Mouse (Mus musculus) 3134 (cell line): ENCODE data around the gene Gm11020.
A peak's percentile ranks its signal among the peaks of the same experiment; 100 is the strongest.
"Not testable (repeated sequence)": the region's sequence is repeated elsewhere in the genome, so short reads cannot be mapped to it uniquely, and the experiment has no call there.

Experiments used
- DNase-seq: peaks from one replicate; pipeline ENCODE4 v3.0.0-alpha.2; 2011; ENCODE audit warnings: low spot score; ENCODE audit not compliant: insufficient read length; ENCODE audit errors: extremely low read depth

The Gm11020 gene

GRCm38 (mm10) chr8:104321267-104321666 is at the start of gene Gm11020:
Gm11020 (plus strand) TSS chr8:104321567.
- not testable (repeated sequence) for DNase-seq

DNA sequence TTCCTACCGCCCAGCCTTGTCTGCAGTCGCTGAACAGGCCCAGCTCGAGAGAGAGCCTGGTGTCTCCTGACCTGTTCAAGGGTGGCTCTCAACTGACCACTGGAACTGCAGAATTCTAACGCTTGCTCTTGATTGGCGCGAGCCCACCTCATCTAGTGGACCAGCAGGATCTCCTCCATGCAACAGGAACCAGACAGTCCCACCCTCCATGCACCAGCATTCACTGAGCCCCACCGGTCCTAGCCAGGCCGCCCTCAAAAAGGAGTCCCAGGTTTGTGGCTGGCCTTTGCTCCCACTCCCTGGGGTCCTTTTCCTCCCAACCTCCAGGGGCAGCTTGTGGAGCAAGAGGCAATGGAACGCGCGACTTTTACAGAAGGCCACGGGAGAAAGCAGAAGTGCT is 28.3 kb upstream of the Gm11020 start, which contains the start of gene Cmtm2a:
TSS of gene Cmtm2a (minus strand) at position 101 of the 400 bp plus-strand sequence.
- DNase-seq = not testable (repeated sequence)

DNA sequence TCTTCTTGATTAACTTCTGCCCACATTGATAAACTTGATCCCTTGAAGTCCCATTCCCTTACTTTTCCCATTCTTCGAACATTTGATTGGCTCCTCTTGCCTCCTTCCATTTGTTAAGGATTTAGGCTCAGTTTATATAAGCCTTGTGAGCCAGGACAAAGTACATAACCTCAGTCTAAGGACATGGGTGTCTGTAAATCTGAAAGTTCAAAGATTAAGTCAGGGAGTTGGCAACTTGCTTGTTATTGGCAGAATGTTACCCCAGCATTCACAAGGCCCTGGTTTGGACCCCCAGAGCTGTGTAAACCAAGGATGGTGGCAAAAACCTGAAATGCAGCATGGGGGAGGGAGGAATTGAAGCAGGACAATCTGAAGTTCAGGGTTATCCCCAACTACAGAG is 27.0 kb upstream of the Gm11020 start:
- DNase-seq = no peak

- not testable (repeated sequence) for DNase-seq
Observed at GRCm38 (mm10) chr8:104301577-104301976, 19.8 kb upstream of the Gm11020 start.

- not testable (repeated sequence) for DNase-seq
Observed at GRCm38 (mm10) chr8:104302536-104302935, 18.8 kb upstream of the Gm11020 start.

- DNase-seq = no peak
Observed at GRCm38 (mm10) chr8:104304962-104305361, 16.4 kb upstream of the Gm11020 start.

DNA sequence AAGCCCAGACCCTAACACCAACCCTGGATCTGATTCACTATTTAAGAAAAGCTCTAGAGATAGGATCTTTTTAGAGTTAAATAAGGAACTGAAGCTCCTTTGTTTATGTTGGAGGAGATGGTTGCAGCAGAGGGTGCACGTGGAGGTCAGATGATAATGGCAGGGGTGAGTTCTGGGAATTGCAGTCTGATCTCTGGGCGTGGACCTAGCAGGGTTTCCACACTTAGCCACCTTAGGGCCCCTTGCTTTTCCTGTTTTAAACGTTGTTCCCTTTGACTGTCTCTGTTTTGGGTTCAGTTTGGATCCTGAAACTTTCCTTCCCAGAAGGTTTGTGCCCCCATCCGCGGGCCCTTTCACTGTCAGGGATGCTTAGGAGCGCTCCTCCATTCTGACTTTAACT is 13.0 kb upstream of the Gm11020 start:
- DNase-seq = not testable (repeated sequence)

DNA sequence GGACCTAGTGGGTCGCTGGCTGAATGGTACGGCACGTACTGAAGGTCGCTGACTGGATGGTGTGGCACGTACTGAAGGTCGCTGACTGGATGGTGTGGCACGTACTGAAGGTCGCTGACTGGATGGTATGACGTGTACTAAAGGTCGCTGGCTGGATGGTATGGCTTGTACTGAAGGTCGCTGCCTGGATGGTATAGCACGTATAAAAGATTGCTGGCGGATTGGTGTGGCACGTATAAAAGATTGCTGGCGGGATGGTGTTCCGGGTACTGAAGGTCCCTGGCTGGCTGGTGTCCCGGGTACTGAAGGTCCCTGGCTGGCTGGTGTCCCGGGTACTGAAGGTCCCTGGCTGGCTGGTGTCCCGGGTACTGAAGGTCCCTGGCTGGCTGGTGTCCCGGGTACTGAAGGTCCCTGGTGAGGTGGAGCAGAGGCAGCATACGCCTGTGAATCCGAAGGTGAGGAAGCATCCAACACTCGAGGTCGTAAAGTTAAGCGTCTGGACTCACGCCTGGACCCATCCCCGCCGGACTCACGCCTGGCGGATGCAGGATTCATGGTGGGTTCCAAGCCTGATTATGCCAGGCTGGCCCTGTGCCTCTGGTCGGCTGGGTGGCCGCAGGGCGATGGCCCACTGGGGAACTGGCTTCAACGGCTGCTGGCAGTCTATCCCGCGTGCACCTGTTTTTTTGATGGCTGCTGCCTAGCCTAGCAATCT is 11.8 kb upstream of the Gm11020 start, which contains the start of the genes Gm45711 and Cmtm1:
TSS of gene Gm45711 (minus strand) at position 641 of the 715 bp plus-strand sequence.
TSS of gene Cmtm1 (minus strand) at position 705 of the 715 bp plus-strand sequence.
- DNase-seq = not testable (repeated sequence)

DNA sequence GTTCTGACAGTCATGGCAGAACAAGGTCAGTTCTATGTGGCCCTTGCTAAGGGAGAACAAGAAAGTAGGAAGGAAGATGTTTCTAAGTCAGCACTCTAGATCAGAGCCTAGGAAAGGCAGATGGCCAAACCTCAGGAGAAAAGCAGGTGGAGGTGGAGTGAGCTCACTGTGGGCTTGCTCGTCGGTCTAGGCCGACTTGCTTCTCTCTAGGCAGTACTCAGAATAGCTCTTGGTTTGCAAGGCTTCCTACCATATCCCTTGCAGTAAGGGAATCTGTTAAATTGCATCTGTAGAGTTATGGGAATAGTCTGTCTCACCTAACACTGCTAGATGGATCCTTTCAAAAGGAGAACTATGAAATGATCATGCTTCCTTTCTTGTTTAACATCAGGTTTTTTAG is 9.3 kb upstream of the Gm11020 start:
- DNase-seq = not testable (repeated sequence)

DNA sequence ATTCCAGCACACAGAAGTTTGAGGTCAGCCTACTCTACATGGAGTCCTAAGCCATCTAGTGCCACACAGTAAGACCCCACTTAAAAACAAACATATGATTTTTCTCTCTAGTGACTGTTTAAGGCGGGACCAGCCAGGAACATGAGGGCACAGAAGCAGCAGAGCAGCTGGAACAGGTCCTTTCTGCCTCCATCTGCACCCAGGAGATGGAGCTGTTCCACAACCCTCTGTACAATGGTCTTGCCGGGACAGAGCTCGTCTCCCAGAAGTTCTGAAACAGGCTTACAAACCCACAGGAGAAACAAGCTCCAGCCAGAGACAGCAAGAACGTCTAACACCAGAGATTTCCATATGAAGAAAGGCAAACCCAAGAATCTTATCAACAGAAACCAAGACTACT is 8.1 kb upstream of the Gm11020 start:
- DNase-seq = no peak

- not testable (repeated sequence) for DNase-seq
Observed at GRCm38 (mm10) chr8:104321930-104322329, 563 bp downstream of the Gm11020 start, which contains the start of gene Cmtm2b. Cmtm2b (plus strand) TSS chr8:104322230.

DNA sequence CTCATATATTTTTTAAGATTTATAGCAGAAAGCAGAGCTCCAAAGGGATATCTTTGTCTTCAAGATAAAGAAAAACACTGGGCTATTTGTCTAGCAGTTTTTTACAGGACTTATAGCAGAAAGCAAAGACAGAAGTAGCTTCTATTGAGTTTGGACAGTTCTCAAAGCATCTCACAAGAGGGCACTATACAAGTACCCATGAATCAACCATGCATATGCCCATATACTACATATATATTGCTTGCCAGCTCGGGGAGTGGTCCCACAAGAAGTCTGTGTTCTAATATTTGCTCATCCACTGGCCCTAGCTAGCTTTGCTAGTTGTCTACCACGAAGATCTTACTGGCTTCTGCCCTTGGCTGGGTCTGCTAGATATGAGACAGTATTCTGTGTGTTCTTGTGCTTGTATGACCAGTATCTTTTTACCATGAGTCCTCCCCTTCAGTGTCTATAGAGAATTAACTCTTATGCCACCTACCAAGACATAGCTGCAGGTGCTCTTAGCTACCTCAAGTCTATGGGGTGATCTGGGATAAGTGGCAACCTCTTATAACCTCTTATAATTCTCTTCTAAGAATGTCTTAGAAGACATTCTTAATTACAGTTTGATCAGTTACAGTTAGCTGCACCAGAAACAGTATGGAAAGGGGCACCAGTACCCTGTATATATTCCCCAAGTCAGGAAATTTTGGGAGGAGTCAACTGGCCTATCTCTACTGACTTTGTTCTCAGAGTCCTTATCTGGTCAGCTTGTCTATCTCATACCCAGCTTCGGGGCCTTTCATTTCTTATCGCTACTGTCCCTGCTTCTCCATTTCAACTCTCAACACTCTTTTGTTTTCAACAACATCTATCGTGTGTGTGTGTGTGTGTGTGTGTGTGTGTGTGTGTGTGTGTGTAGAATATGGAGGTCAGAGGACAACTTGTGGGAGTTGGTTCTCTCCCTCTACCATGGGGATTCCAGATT is 11.6 kb downstream of the Gm11020 start:
- no peak for DNase-seq

DNA sequence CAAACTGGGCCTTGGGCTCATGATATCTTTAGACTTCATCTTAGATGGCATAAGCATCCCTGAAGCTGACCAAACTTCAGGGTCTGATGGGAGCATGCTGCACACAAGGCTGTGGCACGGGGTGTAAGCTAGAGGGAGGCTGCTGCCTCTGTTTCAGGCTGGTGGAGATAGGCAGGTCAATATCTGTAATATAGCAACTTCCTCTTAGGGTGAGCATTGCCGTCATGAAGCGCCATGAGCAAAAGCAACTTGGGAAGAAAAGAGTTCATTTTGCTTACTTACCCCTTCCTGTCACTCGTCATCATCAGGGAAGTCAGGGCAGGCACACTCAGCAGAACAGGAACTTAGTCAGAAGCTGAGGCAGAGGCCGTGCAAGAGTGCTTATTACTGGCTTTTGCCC is 12.4 kb downstream of the Gm11020 start:
- DNase-seq = no peak

DNA sequence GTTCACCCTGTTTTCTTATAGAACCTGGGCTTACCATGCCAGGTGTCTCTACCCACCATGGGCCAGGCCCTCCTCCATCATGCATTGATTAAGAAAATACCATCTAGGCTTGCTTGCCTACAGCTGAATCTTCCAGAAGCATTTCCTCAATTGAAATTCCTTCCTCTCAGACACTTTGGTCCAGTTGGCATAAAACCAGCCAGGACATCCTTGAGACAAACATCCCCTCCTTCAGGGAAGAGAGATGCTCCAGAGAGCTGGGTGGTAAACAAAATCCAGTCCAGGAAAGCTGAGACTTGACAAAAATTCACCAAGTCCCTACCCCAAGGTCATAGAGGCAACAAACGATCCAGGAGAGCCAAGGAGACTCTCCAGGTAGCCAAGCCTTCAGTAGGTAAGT is 12.8 kb downstream of the Gm11020 start:
- no peak for DNase-seq

GRCm38 (mm10) chr8:104336806-104337205 is 15.4 kb downstream of the Gm11020 start:
- no peak for DNase-seq

- DNase-seq = no peak
Observed at GRCm38 (mm10) chr8:104337890-104338289, 16.5 kb downstream of the Gm11020 start.

- DNase-seq = no peak
Observed at GRCm38 (mm10) chr8:104339229-104339982, 18.0 kb downstream of the Gm11020 start, which contains the start of gene Cmtm3. Cmtm3 (plus strand) TSS chr8:104339410.

- DNase-seq = no peak
Observed at GRCm38 (mm10) chr8:104339983-104340232, 18.5 kb downstream of the Gm11020 start.

GRCm38 (mm10) chr8:104340233-104341105 is 19.1 kb downstream of the Gm11020 start:
- DNase-seq = peak; percentile 84

- DNase-seq = peak; percentile 89
Observed at GRCm38 (mm10) chr8:104341106-104341561, 19.8 kb downstream of the Gm11020 start.
